Mouse (Mus musculus): Measurements from ENCODE around the gene BC024978. TPM values are rescaled to one million over a fixed set of nuclear protein-coding genes. Genes with fewer than 3 reads are reported as not detected.
"Not testable (repeated sequence)": the region's sequence is repeated elsewhere in the genome, so short reads cannot be mapped to it uniquely, and the experiment has no call there.

Gene BC024978
- polyA plus RNA-seq, 1 experiment from 2014 or later: 2.8 TPM

DNA sequence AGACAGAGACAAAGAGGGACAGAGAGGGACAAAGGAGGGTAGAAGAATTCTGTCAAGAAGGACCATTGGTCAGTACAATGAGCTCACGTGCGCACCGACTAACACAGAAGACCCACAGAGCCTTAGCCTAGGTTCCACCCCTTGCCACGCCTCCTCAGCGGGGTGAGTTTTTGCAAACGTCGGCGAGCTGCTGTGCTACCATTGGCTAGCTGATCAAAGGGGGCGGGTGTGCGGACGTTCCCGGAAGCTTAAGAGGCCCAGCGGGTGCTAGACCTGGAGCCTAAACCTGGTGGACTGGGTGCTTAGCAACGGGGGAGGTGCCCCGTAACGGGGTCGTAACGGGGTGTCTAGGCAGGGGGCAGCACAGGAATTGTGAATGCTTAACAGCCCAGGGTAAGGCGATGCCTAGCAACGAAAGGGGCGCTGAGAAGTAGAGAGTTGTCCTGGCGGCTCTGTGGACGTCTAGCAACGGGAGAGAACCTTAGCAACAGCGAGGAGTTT is 37.2 kb downstream of the BC024978 start, which contains the start of gene Coq8b:
Coq8b (plus strand) TSS at position 243 of the 501 bp plus-strand sequence.
- under 1% methylated on average over 25 of the region's 25 CpGs for WGBS
- Histone ChIP-seq H3K4me1 (replicated peaks; ENCODE audit: control insufficient read depth, insufficient read depth, low read length) (peaks cover 8% of the 10 kb centered on the region), H3K27me3 (replicated peaks; ENCODE audit: control insufficient read depth, insufficient read depth, low read length) (no peaks in the 10 kb centered on the region), H3K9me3 (ENCODE audit: control insufficient read depth, low read length) (no peaks in the 10 kb centered on the region), H3K36me3 (ENCODE audit: control insufficient read depth, insufficient read depth, low read length) (no peaks in the 10 kb centered on the region), H3K4me2 (peak within 1 kb of the TSS; percentile 89), H3K4me3 (ENCODE audit: low read depth, low read length) (peak within 1 kb of the TSS; percentile 68), H3K27ac (ENCODE audit: low read depth, low read length) (no peak within 1 kb of the TSS), H3K9ac (ENCODE audit: low read depth, low read length) (peak within 1 kb of the TSS; percentile 63)
- ATAC-seq (replicated peaks; ENCODE audit: low FRiP score): peak; percentile 89
- peak; percentile 93 for DNase-seq (ENCODE audit: low spot score)

GRCm38 (mm10) chr7:27233300-27233699 is 37.7 kb downstream of the BC024978 start:
- DNase-seq (ENCODE audit: low spot score) (no peak), ATAC-seq (replicated peaks; ENCODE audit: low FRiP score) (no peak)
- H3K9ac ChIP-seq (ENCODE audit: low read depth, low read length): peak overlapping the region; percentile 63
- peak overlapping the region; percentile 68 for H3K4me3 ChIP-seq (ENCODE audit: low read depth, low read length)
- no peak overlapping the region for H3K27ac ChIP-seq (ENCODE audit: low read depth, low read length)
- no peaks in the 10 kb centered on the region for H3K27me3 ChIP-seq (replicated peaks; ENCODE audit: control insufficient read depth, insufficient read depth, low read length)
- peaks cover 8% of the 10 kb centered on the region for H3K4me1 ChIP-seq (replicated peaks; ENCODE audit: control insufficient read depth, insufficient read depth, low read length)
- WGBS: 8% methylated on average over 6 of the region's 6 CpGs
- peak overlapping the region; percentile 89 for H3K4me2 ChIP-seq
- H3K9me3 ChIP-seq (ENCODE audit: control insufficient read depth, low read length): no peaks in the 10 kb centered on the region
- no peaks in the 10 kb centered on the region for H3K36me3 ChIP-seq (ENCODE audit: control insufficient read depth, insufficient read depth, low read length)

DNA sequence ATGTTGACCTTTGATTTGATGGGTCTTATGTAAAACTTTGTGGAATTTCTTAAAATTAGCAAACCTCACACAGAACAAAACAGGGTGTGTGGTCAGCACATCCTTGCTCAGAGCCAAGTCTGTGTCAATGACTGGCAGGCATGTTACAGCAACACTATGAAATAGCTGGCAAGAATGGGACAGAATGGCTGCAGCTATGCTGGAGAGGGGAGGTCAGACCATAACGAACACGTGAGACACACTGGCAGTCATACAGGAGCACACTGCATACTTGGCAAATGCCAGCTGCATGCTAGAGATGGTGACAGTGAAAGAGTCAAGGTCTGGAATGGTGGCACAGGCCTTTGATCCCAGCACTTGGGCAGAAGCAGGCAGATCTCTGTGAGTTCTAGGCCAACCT is 40.1 kb downstream of the BC024978 start:
- Histone ChIP-seq H3K9me3 (ENCODE audit: control insufficient read depth, low read length) (no peaks in the 10 kb centered on the region), H3K9ac (ENCODE audit: low read depth, low read length) (no peak overlapping the region), H3K27me3 (replicated peaks; ENCODE audit: control insufficient read depth, insufficient read depth, low read length) (no peaks in the 10 kb centered on the region), H3K4me1 (replicated peaks; ENCODE audit: control insufficient read depth, insufficient read depth, low read length) (peaks cover 5% of the 10 kb centered on the region), H3K4me3 (ENCODE audit: low read depth, low read length) (no peak overlapping the region), H3K4me2 (no peak overlapping the region), H3K27ac (ENCODE audit: low read depth, low read length) (no peak overlapping the region), H3K36me3 (ENCODE audit: control insufficient read depth, insufficient read depth, low read length) (no peaks in the 10 kb centered on the region)
- 89% methylated on average over 2 of the region's 2 CpGs for WGBS
- DNase-seq (ENCODE audit: low spot score) (no peak), ATAC-seq (replicated peaks; ENCODE audit: low FRiP score) (no peak)

DNA sequence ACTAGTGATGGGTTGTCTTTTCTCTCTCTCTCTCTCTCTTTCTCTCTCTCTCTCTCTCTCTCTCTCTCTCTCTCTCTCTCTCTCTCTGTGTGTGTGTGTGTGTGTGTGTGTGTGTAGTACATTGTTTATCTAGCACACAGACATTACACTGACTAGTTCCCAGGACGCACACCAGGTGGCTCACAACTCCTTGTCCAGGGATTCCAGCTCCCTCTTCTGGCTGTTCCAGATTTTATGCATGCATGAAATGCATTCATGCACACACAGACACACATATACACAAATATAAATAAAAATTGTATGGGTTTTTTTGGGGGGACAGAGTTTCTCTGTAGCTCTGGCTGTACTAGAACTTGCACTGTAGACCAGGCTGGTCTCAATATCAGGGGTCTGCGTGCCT is 41.9 kb downstream of the BC024978 start:
- H3K27ac ChIP-seq (ENCODE audit: low read depth, low read length): no peak overlapping the region
- H3K4me1 ChIP-seq (replicated peaks; ENCODE audit: control insufficient read depth, insufficient read depth, low read length): peaks cover 5% of the 10 kb centered on the region
- no peak overlapping the region for H3K9ac ChIP-seq (ENCODE audit: low read depth, low read length)
- no peak overlapping the region for H3K4me3 ChIP-seq (ENCODE audit: low read depth, low read length)
- 84% methylated on average over 2 of the region's 2 CpGs for WGBS
- H3K36me3 ChIP-seq (ENCODE audit: control insufficient read depth, insufficient read depth, low read length): peaks cover 5% of the 10 kb centered on the region; the same call in 1 of the 2 replicates
- no peaks in the 10 kb centered on the region for H3K27me3 ChIP-seq (replicated peaks; ENCODE audit: control insufficient read depth, insufficient read depth, low read length)
- no peaks in the 10 kb centered on the region for H3K9me3 ChIP-seq (ENCODE audit: control insufficient read depth, low read length)
- H3K4me2 ChIP-seq: no peak overlapping the region
- DNase-seq (ENCODE audit: low spot score) (no peak), ATAC-seq (replicated peaks; ENCODE audit: low FRiP score) (no peak)

GRCm38 (mm10) chr7:27238568-27238967 is 43.0 kb downstream of the BC024978 start:
- ATAC-seq (replicated peaks; ENCODE audit: low FRiP score) (no peak), DNase-seq (ENCODE audit: low spot score) (no peak)
- Histone ChIP-seq H3K4me1 (replicated peaks; ENCODE audit: control insufficient read depth, insufficient read depth, low read length) (peaks cover 2% of the 10 kb centered on the region), H3K36me3 (ENCODE audit: control insufficient read depth, insufficient read depth, low read length) (peaks cover 5% of the 10 kb centered on the region; the same call in 1 of the 2 replicates), H3K9me3 (ENCODE audit: control insufficient read depth, low read length) (no peaks in the 10 kb centered on the region), H3K27me3 (replicated peaks; ENCODE audit: control insufficient read depth, insufficient read depth, low read length) (no peaks in the 10 kb centered on the region), H3K4me3 (ENCODE audit: low read depth, low read length) (no peak overlapping the region), H3K4me2 (no peak overlapping the region), H3K27ac (ENCODE audit: low read depth, low read length) (no peak overlapping the region), H3K9ac (ENCODE audit: low read depth, low read length) (no peak overlapping the region)
- 84% methylated on average over 5 of the region's 5 CpGs for WGBS

- Histone ChIP-seq H3K36me3 (ENCODE audit: control insufficient read depth, insufficient read depth, low read length) (peaks cover 5% of the 10 kb centered on the region; the same call in 1 of the 2 replicates), H3K4me1 (replicated peaks; ENCODE audit: control insufficient read depth, insufficient read depth, low read length) (no peaks in the 10 kb centered on the region), H3K27ac (ENCODE audit: low read depth, low read length) (no peak overlapping the region), H3K9ac (ENCODE audit: low read depth, low read length) (no peak overlapping the region), H3K4me3 (ENCODE audit: low read depth, low read length) (no peak overlapping the region), H3K4me2 (no peak overlapping the region), H3K27me3 (replicated peaks; ENCODE audit: control insufficient read depth, insufficient read depth, low read length) (no peaks in the 10 kb centered on the region), H3K9me3 (ENCODE audit: control insufficient read depth, low read length) (no peaks in the 10 kb centered on the region)
- DNase-seq (ENCODE audit: low spot score) (no peak), ATAC-seq (replicated peaks; ENCODE audit: low FRiP score) (no peak)
- 64% methylated on average over 8 of the region's 8 CpGs for WGBS
These were observed 47.6 kb downstream of the BC024978 start for GRCm38 (mm10) chr7:27243211-27243610.

DNA sequence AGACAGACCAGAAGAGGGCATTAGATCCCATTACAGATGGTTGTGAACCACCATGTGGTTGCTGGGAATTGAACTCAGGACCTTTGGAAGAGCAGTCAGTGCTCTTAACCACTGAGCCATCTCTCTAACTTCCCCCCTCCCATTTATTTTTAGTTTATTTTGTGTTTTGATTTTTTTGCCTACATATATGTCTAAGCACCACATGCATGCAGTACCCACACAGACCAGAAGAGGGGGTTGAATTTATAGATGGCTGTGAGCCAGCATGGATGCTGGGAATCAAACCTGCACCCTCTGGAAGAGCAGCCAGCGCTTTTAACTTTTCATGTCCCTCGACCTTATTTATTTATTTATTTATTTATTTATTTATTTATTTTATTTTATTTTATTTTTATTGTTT is 48.5 kb downstream of the BC024978 start:
- not testable (repeated sequence) for H3K36me3 ChIP-seq (ENCODE audit: control insufficient read depth, insufficient read depth, low read length); H3K4me2 ChIP-seq; H3K9me3 ChIP-seq (ENCODE audit: control insufficient read depth, low read length); H3K9ac ChIP-seq (ENCODE audit: low read depth, low read length); DNase-seq (ENCODE audit: low spot score); ATAC-seq (replicated peaks; ENCODE audit: low FRiP score); H3K27me3 ChIP-seq (replicated peaks; ENCODE audit: control insufficient read depth, insufficient read depth, low read length); H3K4me3 ChIP-seq (ENCODE audit: low read depth, low read length); H3K27ac ChIP-seq (ENCODE audit: low read depth, low read length); H3K4me1 ChIP-seq (replicated peaks; ENCODE audit: control insufficient read depth, insufficient read depth, low read length)
- 66% methylated on average over 2 of the region's 2 CpGs for WGBS

DNA sequence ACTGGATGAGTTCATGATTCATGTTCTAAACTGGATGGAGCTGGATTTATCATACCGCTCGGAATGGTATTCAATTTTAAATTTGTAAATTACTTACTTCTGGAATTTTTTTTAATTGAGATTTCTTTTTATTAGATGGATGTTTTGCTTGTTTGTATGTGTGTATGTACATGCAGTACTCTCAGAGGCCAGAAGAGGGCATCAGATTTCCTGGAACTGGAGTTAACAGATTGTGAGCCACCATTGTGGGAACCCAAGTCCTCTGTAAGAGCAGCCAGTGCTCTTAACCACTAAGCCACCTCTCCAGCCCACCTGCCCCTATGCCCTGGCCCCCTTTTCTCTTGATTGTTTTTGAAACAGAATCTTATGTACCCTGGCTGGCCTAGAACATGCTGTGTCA is 53.6 kb downstream of the BC024978 start:
- H3K4me2 ChIP-seq: no peak overlapping the region
- ATAC-seq (replicated peaks; ENCODE audit: low FRiP score) (no peak), DNase-seq (ENCODE audit: low spot score) (no peak)
- 82% methylated on average over 2 of the region's 2 CpGs for WGBS
- H3K9me3 ChIP-seq (ENCODE audit: control insufficient read depth, low read length): no peaks in the 10 kb centered on the region
- H3K27me3 ChIP-seq (replicated peaks; ENCODE audit: control insufficient read depth, insufficient read depth, low read length): no peaks in the 10 kb centered on the region
- no peak overlapping the region for H3K27ac ChIP-seq (ENCODE audit: low read depth, low read length)
- H3K4me3 ChIP-seq (ENCODE audit: low read depth, low read length): no peak overlapping the region
- H3K9ac ChIP-seq (ENCODE audit: low read depth, low read length): no peak overlapping the region
- H3K36me3 ChIP-seq (ENCODE audit: control insufficient read depth, insufficient read depth, low read length): no peaks in the 10 kb centered on the region
- peaks cover 3% of the 10 kb centered on the region for H3K4me1 ChIP-seq (replicated peaks; ENCODE audit: control insufficient read depth, insufficient read depth, low read length)

DNA sequence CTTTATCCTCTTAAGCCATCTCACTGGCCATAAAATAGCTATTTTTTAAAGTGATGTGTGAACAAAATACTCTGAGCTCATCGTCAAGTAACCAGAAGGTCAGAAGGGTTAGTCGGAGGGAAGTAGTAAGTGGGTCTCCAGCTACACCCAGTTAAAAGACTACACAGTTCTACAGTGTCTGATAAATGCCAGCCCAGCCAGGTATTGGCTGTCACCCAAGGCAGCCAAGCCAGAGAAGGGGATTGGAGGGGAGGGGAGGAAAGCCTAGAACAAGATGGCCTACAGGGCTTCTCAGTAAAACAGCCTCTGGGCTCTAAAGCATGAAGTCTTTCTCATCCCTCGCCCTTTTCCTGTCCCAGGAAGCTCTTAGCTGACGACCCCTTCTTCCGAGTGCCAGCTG is 54.3 kb downstream of the BC024978 start:
- peaks cover 3% of the 10 kb centered on the region for H3K4me1 ChIP-seq (replicated peaks; ENCODE audit: control insufficient read depth, insufficient read depth, low read length)
- WGBS: 78% methylated on average over 5 of the region's 5 CpGs
- no peak overlapping the region for H3K9ac ChIP-seq (ENCODE audit: low read depth, low read length)
- no peak overlapping the region for H3K4me3 ChIP-seq (ENCODE audit: low read depth, low read length)
- ATAC-seq (replicated peaks; ENCODE audit: low FRiP score) (no peak), DNase-seq (ENCODE audit: low spot score) (no peak)
- no peak overlapping the region for H3K27ac ChIP-seq (ENCODE audit: low read depth, low read length)
- no peaks in the 10 kb centered on the region for H3K36me3 ChIP-seq (ENCODE audit: control insufficient read depth, insufficient read depth, low read length)
- no peak overlapping the region for H3K4me2 ChIP-seq
- H3K9me3 ChIP-seq (ENCODE audit: control insufficient read depth, low read length): no peaks in the 10 kb centered on the region
- H3K27me3 ChIP-seq (replicated peaks; ENCODE audit: control insufficient read depth, insufficient read depth, low read length): no peaks in the 10 kb centered on the region
